Mouse (Mus musculus): ENCODE data around the gene Adamts17. TPM values are rescaled to one million over a fixed set of nuclear protein-coding genes. Genes with fewer than 3 reads are reported as not detected.

Gene Adamts17
- total and polyA plus RNA-seq, 3 experiments: not detected

DNA sequence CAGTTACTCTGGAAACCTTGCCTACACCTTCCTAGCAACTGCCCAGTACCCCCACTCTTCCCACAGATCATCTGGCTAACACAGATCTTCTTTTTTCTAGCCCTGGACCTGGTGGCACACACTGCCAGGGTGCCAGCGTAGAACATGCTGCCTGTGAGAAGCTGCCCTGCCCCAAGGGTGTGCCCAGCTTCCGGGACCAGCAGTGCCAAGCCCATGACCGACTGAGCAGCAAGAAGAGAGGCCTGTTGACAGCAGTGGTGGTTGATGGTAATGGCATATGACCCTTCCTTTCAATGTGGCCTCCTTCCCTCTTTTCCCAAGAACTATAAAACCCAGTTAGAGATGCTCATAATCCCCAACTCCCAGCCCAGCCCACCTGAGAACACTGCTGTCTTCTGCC is 202.2 kb downstream of the Adamts17 start:
- Histone ChIP-seq H3K27ac (ENCODE audit: insufficient read depth, low read depth) (no peak overlapping the region), H3K79me2 (replicated peaks; ENCODE audit: control insufficient read depth, extremely low read depth, insufficient read depth, poor library complexity, severe bottlenecking) (no peaks in the 10 kb centered on the region), H3K36me3 (replicated peaks in 1 of 2; ENCODE audit: control insufficient read depth in 1 of 2, insufficient read depth in 1 of 2, low read length in 1 of 2) (no peaks in the 10 kb centered on the region), H3K9me3 (replicated peaks; ENCODE audit: low read length) (no peaks in the 10 kb centered on the region), H3K27me3 (replicated peaks) (peaks cover 66% of the 10 kb centered on the region), H3K9ac (ENCODE audit: insufficient read depth, low read depth) (no peak overlapping the region), H3K4me2 (ENCODE audit: insufficient read depth, low read depth, poor library complexity, severe bottlenecking) (no peak overlapping the region), H3K4me1 (ENCODE audit: control insufficient read depth in 1 of 2, insufficient read depth in 2 of 2) (no peaks in the 10 kb centered on the region), H3K4me3 (replicated peaks in 1 of 3; ENCODE audit: low read depth in 2 of 3, low read length in 2 of 3, poor library complexity in 1 of 3) (no peak overlapping the region)
- DNase-seq (ENCODE audit: extremely low read depth): no peak
- TF ChIP-seq ZNF384 (IDR thresholded peaks at IDR 0.05; ENCODE audit: low read depth, low read length): no peak
- TF ChIP-seq USF2 (conservative IDR thresholded peaks at IDR 0.05; ENCODE audit: low read depth, low read length): no peak
- TF ChIP-seq JUN (IDR thresholded peaks at IDR 0.05; ENCODE audit: insufficient read depth, low read depth, low read length): no peak
- TF ChIP-seq MYC (IDR thresholded peaks at IDR 0.05; ENCODE audit: low read depth, low read length): no peak
- no peak for TF ChIP-seq TCF12 (IDR thresholded peaks at IDR 0.05; ENCODE audit: low read depth, low read length)
- no peak for TF ChIP-seq SMC3 (IDR thresholded peaks at IDR 0.05; ENCODE audit: low read depth, low read length)
- TF ChIP-seq MAFK (IDR thresholded peaks at IDR 0.05; ENCODE audit: insufficient replicate concordance, low read length): no peak
- TF ChIP-seq POLR2A (IDR thresholded peaks at IDR 0.05; ENCODE audit: low read depth, low read length): no peak
- no peak for TF ChIP-seq RAD21 (IDR thresholded peaks at IDR 0.05; ENCODE audit: low read depth, low read length)
- no peak for TF ChIP-seq KAT2A (IDR thresholded peaks at IDR 0.05; ENCODE audit: insufficient replicate concordance, low read length)
- no peak for TF ChIP-seq E2F4 (IDR thresholded peaks at IDR 0.05; ENCODE audit: insufficient replicate concordance, low read depth, low read length)
- TF ChIP-seq MAX (IDR thresholded peaks at IDR 0.05; ENCODE audit: low read length): no peak
- TF ChIP-seq CTCF (conservative IDR thresholded peaks at IDR 0.05 in 1 of 2, IDR thresholded peaks at IDR 0.05 in 1 of 2; ENCODE audit: low read depth in 2 of 2, low read length in 2 of 2): no peak
- no peak for TF ChIP-seq GABPA (IDR thresholded peaks at IDR 0.05; ENCODE audit: insufficient replicate concordance, low read depth, low read length)
- in situ Hi-C loops (cut with MboI; ENCODE audit: low pct_ligation_motif_present, low pct_unique_long_range_greater_than_20kb, low sequenced_read_pairs): no loop called here
- dilution Hi-C loops (cut with MboI; ENCODE audit: extremely low pct_ligation_motif_present, extremely low pct_unique_long_range_greater_than_20kb, low sequenced_read_pairs): no loop called here

DNA sequence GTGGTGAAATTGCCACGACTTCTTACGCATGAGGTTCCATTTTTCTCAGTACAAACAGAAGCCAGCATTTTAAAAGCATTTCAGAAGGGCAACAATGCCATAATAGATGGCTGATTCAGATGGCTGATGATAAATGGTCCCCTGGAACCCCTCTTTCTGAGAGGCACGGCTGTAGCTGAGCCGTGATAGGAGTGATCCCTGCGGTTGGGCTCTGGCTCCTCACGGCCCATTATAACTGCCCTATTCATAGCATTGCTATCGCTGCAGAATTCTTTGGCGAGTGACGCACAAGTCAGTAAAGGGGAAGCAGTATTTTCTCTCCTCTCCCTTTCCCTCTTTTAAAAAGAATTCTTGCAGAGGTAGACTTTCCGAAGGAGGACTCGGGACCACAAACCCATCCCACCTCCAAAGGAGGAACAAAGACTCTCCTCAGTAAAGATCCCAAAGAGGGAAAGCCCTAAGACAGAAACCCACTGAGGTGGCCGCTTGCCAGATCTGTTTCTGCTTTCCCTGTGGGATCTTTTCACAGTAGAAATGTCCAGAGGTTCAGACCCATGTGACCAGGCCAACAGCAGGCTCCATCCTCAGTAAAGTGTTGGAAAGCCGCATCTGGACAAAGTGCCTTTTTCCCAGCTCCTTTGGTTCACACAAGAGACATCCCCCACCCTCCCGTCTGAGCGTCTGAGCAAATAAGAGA is 204.7 kb downstream of the Adamts17 start:
- no peaks in the 10 kb centered on the region for H3K36me3 ChIP-seq (replicated peaks in 1 of 2; ENCODE audit: control insufficient read depth in 1 of 2, insufficient read depth in 1 of 2, low read length in 1 of 2)
- no peak overlapping the region for H3K27ac ChIP-seq (ENCODE audit: insufficient read depth, low read depth)
- H3K9ac ChIP-seq (ENCODE audit: insufficient read depth, low read depth): no peak overlapping the region
- no peaks in the 10 kb centered on the region for H3K79me2 ChIP-seq (replicated peaks; ENCODE audit: control insufficient read depth, extremely low read depth, insufficient read depth, poor library complexity, severe bottlenecking)
- H3K9me3 ChIP-seq (replicated peaks; ENCODE audit: low read length): no peaks in the 10 kb centered on the region
- in situ Hi-C loops (cut with MboI; ENCODE audit: low pct_ligation_motif_present, low pct_unique_long_range_greater_than_20kb, low sequenced_read_pairs) (no loop called here), dilution Hi-C loops (cut with MboI; ENCODE audit: extremely low pct_ligation_motif_present, extremely low pct_unique_long_range_greater_than_20kb, low sequenced_read_pairs) (no loop called here)
- TF ChIP-seq ZC3H11A (IDR thresholded peaks at IDR 0.05; ENCODE audit: low read depth, low read length) (no peak), UBTF (IDR thresholded peaks at IDR 0.05; ENCODE audit: low read depth, low read length) (no peak), POLR2A (IDR thresholded peaks at IDR 0.05; ENCODE audit: low read depth, low read length) (no peak), KAT2A (IDR thresholded peaks at IDR 0.05; ENCODE audit: insufficient replicate concordance, low read length) (no peak), ZNF384 (IDR thresholded peaks at IDR 0.05; ENCODE audit: low read depth, low read length) (no peak), ZMIZ1 (IDR thresholded peaks at IDR 0.05; ENCODE audit: low read depth, low read length) (no peak), MYC (IDR thresholded peaks at IDR 0.05; ENCODE audit: low read depth, low read length) (no peak), ETS1 (conservative IDR thresholded peaks at IDR 0.05; ENCODE audit: low read depth, low read length) (no peak)
- DNase-seq (ENCODE audit: extremely low read depth): no peak
- H3K4me2 ChIP-seq (ENCODE audit: insufficient read depth, low read depth, poor library complexity, severe bottlenecking): no peak overlapping the region
- H3K4me3 ChIP-seq (replicated peaks in 1 of 3; ENCODE audit: low read depth in 2 of 3, low read length in 2 of 3, poor library complexity in 1 of 3): no peak overlapping the region
- H3K27me3 ChIP-seq (replicated peaks): peaks cover 64% of the 10 kb centered on the region
- H3K4me1 ChIP-seq (ENCODE audit: control insufficient read depth in 1 of 2, insufficient read depth in 2 of 2): no peaks in the 10 kb centered on the region
